In genomic region chr7:30170283-30170951, GRCm38 (mm10) we compare ENCODE assay signal across 8 mouse cellular contexts. TPM values are rescaled to one million over a fixed set of nuclear protein-coding genes. Genes with fewer than 3 reads are reported as not detected.
DNase-seq lines count a peak whose midpoint lies in the region; ATAC-seq and TF ChIP-seq lines count a peak whose summit lies in the region.

No protein-coding gene starts in this region.

- H3K9ac ChIP-seq in forebrain, embryonic 13.5 days, result peak overlapping the region; percentile 91
- peak overlapping the region; percentile 95 for H3K9ac ChIP-seq in liver, embryonic 14.5 days (replicated peaks)

- H3K27ac ChIP-seq in forebrain, embryonic 13.5 days, result no peak overlapping the region
- H3K27ac ChIP-seq in liver, embryonic 14.5 days, result peak overlapping the region; percentile 57

- peak overlapping the region; percentile 74 for H3K4me3 ChIP-seq in forebrain, embryonic 13.5 days
- peak overlapping the region; percentile 85 to 100 for H3K4me3 ChIP-seq in liver, embryonic 14.5 days (ENCODE audit: insufficient read depth in 1 of 2, low read depth in 2 of 2, low read length in 2 of 2)

- H3K4me1 ChIP-seq in forebrain, embryonic 13.5 days, result peaks cover 21% of the 10 kb centered on the region
- peaks cover 12 to 13% of the 10 kb centered on the region in 2 experiments for H3K4me1 ChIP-seq in liver, embryonic 14.5 days (replicated peaks; ENCODE audit: control insufficient read depth in 2 of 2, insufficient read depth in 2 of 2, low read length in 1 of 2)

- TF ChIP-seq EP300 in liver, embryonic 14.5 days (IDR thresholded peaks at IDR 0.05; ENCODE audit: low read depth), result no peak

- H3K36me3 ChIP-seq in forebrain, embryonic 13.5 days (ENCODE audit: poor library complexity, severe bottlenecking), result peaks cover 28% of the 10 kb centered on the region
- H3K36me3 ChIP-seq in liver, embryonic 14.5 days (replicated peaks; ENCODE audit: control insufficient read depth, insufficient read depth, low read depth), result peaks cover 2% of the 10 kb centered on the region

- WGBS in forebrain, embryonic 13.5 days, result 29% methylated on average over 11 of the region's 11 CpGs
- 21% methylated on average over 11 of the region's 11 CpGs for WGBS in liver, embryonic 14.5 days (ENCODE audit: insufficient replicate concordance)

- H3K9me3 ChIP-seq in forebrain, embryonic 13.5 days (replicated peaks), result peaks cover 18% of the 10 kb centered on the region
- no peaks in the 10 kb centered on the region; the same call in 1 of the 2 replicates for H3K9me3 ChIP-seq in liver, embryonic 14.5 days (ENCODE audit: control insufficient read depth, low read length)

- peak; percentile 3; the same call in 1 of the 2 replicates for ATAC-seq in frontal cortex, adult (ENCODE audit: low TSS enrichment)
- no peak; the same call in 1 of the 2 replicates for ATAC-seq in forebrain, embryonic 13.5 days
- ATAC-seq in liver, embryonic 14.5 days (ENCODE audit: insufficient read depth), result peak; percentile 2; the same call in 1 of the 2 replicates
- no peak for ATAC-seq in granulocyte monocyte progenitor cell, adult 5-6 weeks (replicated peaks; ENCODE audit: poor library complexity, severe bottlenecking)

- no peak for DNase-seq in frontal cortex, adult 2 months (ENCODE audit: extremely low spot score in 1 of 2, low spot score in 1 of 2)
- peak; percentile 5 for DNase-seq in 3T3-L1 (ENCODE audit: low read depth, low spot score)
- peak in 1 of 3 experiments; percentile 6 for DNase-seq in liver, embryonic 14.5 days (ENCODE audit: low read depth in 3 of 3, low spot score in 3 of 3)
- no peak for DNase-seq in ovary, postnatal 10 days (ENCODE audit: low spot score)
- no peak for DNase-seq in thymus, postnatal 14 days

- peak overlapping the region; percentile 70 for H3K4me2 ChIP-seq in forebrain, embryonic 13.5 days
- peak overlapping the region; percentile 71 for H3K4me2 ChIP-seq in liver, embryonic 14.5 days (ENCODE audit: low read depth)

- no peaks in the 10 kb centered on the region for H3K27me3 ChIP-seq in forebrain, embryonic 13.5 days
- no peaks in the 10 kb centered on the region for H3K27me3 ChIP-seq in liver, embryonic 14.5 days (ENCODE audit: control insufficient read depth, insufficient read depth, low read length)

- TF ChIP-seq CTCF in liver, embryonic 14.5 days (IDR thresholded peaks at IDR 0.05; ENCODE audit: low read depth), result no peak

RNA-seq across cellular contexts. Expression of gene Zfp146, which starts 0.9 kb away (rescaled TPM):
- polyA plus RNA-seq in frontal cortex, adult 2 months (2012; rRNA removed), result 36.0 and 38.8 TPM in 2 replicates
- 19.5 and 23.7 TPM in 2 replicates for polyA plus RNA-seq in forebrain, embryonic 13.5 days (2015; fragmentation: Nextera tagmentation; extraction: Ambion mirVana)
- 13.5 and 20.8 TPM in 2 replicates for polyA plus RNA-seq in liver, embryonic 14.5 days (2012; rRNA removed)
- 4.2 and 4.4 TPM in 2 replicates for polyA plus RNA-seq in liver, embryonic 14.5 days (2014; fragmentation: Nextera tagmentation; extraction: Ambion mirVana)
- 52.0 and 61.0 TPM in 2 replicates for total RNA-seq in granulocyte monocyte progenitor cell, adult 5-6 weeks (2014; fragmentation: Nextera tagmentation)
- 80.7 and 101 TPM in 2 replicates for total RNA-seq in granulocyte monocyte progenitor cell, adult 5-6 weeks (2017)

RNA-seq across cellular contexts. Expression of gene Cox7a1, which starts 13.5 kb away (rescaled TPM):
- polyA plus RNA-seq in frontal cortex, adult 2 months (2012; rRNA removed), result 5.6 and 7.7 TPM in 2 replicates
- polyA plus RNA-seq in forebrain, embryonic 13.5 days (2015; fragmentation: Nextera tagmentation; extraction: Ambion mirVana), result 1.7 and 4.4 TPM in 2 replicates
- polyA plus RNA-seq in liver, embryonic 14.5 days (2012; rRNA removed), result 3.5 TPM in 2 replicates
- 5.5 and 7.0 TPM in 2 replicates for polyA plus RNA-seq in liver, embryonic 14.5 days (2014; fragmentation: Nextera tagmentation; extraction: Ambion mirVana)
- not detected in 2 replicates for total RNA-seq in granulocyte monocyte progenitor cell, adult 5-6 weeks (2014; fragmentation: Nextera tagmentation)
- total RNA-seq in granulocyte monocyte progenitor cell, adult 5-6 weeks (2017), result 1.5 TPM in 1 of 2 replicates, not detected in the other

RNA-seq across cellular contexts. Expression of gene Capns1, which starts 28.2 kb away (rescaled TPM):
- 236 and 319 TPM in 2 replicates for polyA plus RNA-seq in frontal cortex, adult 2 months (2012; rRNA removed)
- 51.9 and 54.9 TPM in 2 replicates for polyA plus RNA-seq in forebrain, embryonic 13.5 days (2015; fragmentation: Nextera tagmentation; extraction: Ambion mirVana)
- 122 and 167 TPM in 2 replicates for polyA plus RNA-seq in liver, embryonic 14.5 days (2012; rRNA removed)
- polyA plus RNA-seq in liver, embryonic 14.5 days (2014; fragmentation: Nextera tagmentation; extraction: Ambion mirVana), result 29.3 and 31.2 TPM in 2 replicates
- total RNA-seq in granulocyte monocyte progenitor cell, adult 5-6 weeks (2014; fragmentation: Nextera tagmentation), result 236 and 240 TPM in 2 replicates
- 176 and 196 TPM in 2 replicates for total RNA-seq in granulocyte monocyte progenitor cell, adult 5-6 weeks (2017)

RNA-seq across cellular contexts. Expression of gene Zfp382, which starts 48.7 kb away (rescaled TPM):
- 9.1 and 9.3 TPM in 2 replicates for polyA plus RNA-seq in frontal cortex, adult 2 months (2012; rRNA removed)
- polyA plus RNA-seq in forebrain, embryonic 13.5 days (2015; fragmentation: Nextera tagmentation; extraction: Ambion mirVana), result 19.0 and 21.1 TPM in 2 replicates
- polyA plus RNA-seq in liver, embryonic 14.5 days (2012; rRNA removed), result 0.26 and 0.66 TPM in 2 replicates
- polyA plus RNA-seq in liver, embryonic 14.5 days (2014; fragmentation: Nextera tagmentation; extraction: Ambion mirVana), result 0.32 and 1.5 TPM in 2 replicates
- 9.7 and 13.3 TPM in 2 replicates for total RNA-seq in granulocyte monocyte progenitor cell, adult 5-6 weeks (2014; fragmentation: Nextera tagmentation)
- 7.7 and 8.3 TPM in 2 replicates for total RNA-seq in granulocyte monocyte progenitor cell, adult 5-6 weeks (2017)

Comparison
In these comparisons a context has a peak if more than half of its experiments do, and no peak if none do; other contexts are left out.
1. ATAC-seq: peak in frontal cortex, adult (single experiment) and liver, embryonic 14.5 days (single experiment); none in forebrain, embryonic 13.5 days (single experiment) and granulocyte monocyte progenitor cell, adult 5-6 weeks (single experiment).